ENCODE assay signal across 8 mouse cellular contexts in the genomic region with DNA sequence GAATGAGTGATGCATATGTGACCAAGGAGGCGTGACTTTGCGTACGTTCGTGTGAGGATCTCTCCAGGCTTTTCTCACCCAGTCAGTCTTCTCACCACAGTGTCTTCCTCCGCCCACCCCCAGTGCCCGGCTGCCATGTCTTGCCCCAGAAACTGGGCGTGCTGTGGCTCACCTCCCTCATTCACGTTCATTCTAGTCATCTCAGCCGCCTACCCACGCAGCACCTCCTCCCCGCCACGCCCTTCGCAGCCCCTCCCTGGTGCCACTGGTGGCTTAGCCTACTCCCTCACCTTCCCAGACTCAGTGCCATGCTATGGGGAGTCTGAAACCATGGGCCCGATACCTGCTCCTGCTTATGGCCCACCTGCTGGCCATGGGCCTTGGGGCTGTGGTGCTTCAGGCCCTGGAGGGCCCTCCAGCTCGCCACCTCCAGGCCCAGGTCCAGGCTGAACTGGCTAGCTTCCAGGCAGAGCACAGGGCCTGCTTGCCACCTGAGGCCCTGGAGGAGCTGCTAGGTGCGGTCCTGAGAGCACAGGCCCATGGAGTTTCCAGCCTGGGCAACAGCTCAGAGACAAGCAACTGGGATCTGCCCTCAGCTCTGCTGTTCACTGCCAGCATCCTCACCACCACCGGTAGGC. TPM values are rescaled to one million over a fixed set of nuclear protein-coding genes. Genes with fewer than 3 reads are reported as not detected.
A peak's percentile ranks its signal among the peaks of the same experiment; 100 is the strongest.
DNase-seq lines count a peak whose midpoint lies in the region; ATAC-seq lines count a peak whose summit lies in the region.

A gene (plus strand): TSS at position 205 of the 638 bp plus-strand sequence.

- no peak for DNase-seq in heart, adult 18-20 months
- peak; percentile 62 for DNase-seq in T-cell, adult 2 months (ENCODE audit: low spot score)
- no peak for DNase-seq in left cerebral cortex, adult 9 months (ENCODE audit: low spot score in 2 of 2)
- no peak for DNase-seq in right cerebral cortex, adult 2 months (ENCODE audit: low spot score in 2 of 2)
- no peak for DNase-seq in kidney, postnatal 14 days

- no peak within 1 kb of the TSS for H3K4me2 ChIP-seq in heart, embryonic 13.5 days
- no peak within 1 kb of the TSS; the same call in 1 of the 2 replicates for H3K4me2 ChIP-seq in intestine, embryonic 15.5 days (replicated peaks)

- 59% methylated on average over 17 of the region's 17 CpGs for WGBS in heart, embryonic 13.5 days
- 66% methylated on average over 17 of the region's 17 CpGs for WGBS in intestine, embryonic 15.5 days

- no peak for ATAC-seq in heart, embryonic 13.5 days (ENCODE audit: extremely low read depth, insufficient number of reproducible peaks, low FRiP score, low TSS enrichment)
- peak; percentile 15 for ATAC-seq in intestine, embryonic 15.5 days
- peak; percentile 54 for ATAC-seq in megakaryocyte-erythroid progenitor cell, adult 5-6 weeks (replicated peaks; ENCODE audit: low FRiP score, low TSS enrichment, poor library complexity, severe bottlenecking)

- H3K27ac ChIP-seq in heart, embryonic 13.5 days (replicated peaks): 0 out of 2 replicates have a peak within 1 kb of the TSS, but pooled peaks have one; percentile 28
- H3K27ac ChIP-seq in intestine, embryonic 15.5 days: peak within 1 kb of the TSS; percentile 56

- no peaks in the 10 kb centered on the region for H3K27me3 ChIP-seq in heart, embryonic 13.5 days (replicated peaks)
- no peaks in the 10 kb centered on the region for H3K27me3 ChIP-seq in intestine, embryonic 15.5 days (replicated peaks)

- peaks cover 84% of the 10 kb centered on the region for H3K36me3 ChIP-seq in heart, embryonic 13.5 days
- H3K36me3 ChIP-seq in intestine, embryonic 15.5 days: peaks cover 43% of the 10 kb centered on the region

- H3K4me1 ChIP-seq in heart, embryonic 13.5 days: peaks cover 19% of the 10 kb centered on the region
- H3K4me1 ChIP-seq in intestine, embryonic 15.5 days (replicated peaks): peaks cover 20% of the 10 kb centered on the region

- H3K9ac ChIP-seq in heart, embryonic 13.5 days: peak within 1 kb of the TSS; percentile 24; the same call in 1 of the 2 replicates
- H3K9ac ChIP-seq in intestine, embryonic 15.5 days: 0 out of 2 replicates have a peak within 1 kb of the TSS, but pooled peaks have one; percentile 26

- H3K4me3 ChIP-seq in heart, embryonic 13.5 days: no peak within 1 kb of the TSS
- H3K4me3 ChIP-seq in intestine, embryonic 15.5 days (replicated peaks): no peak within 1 kb of the TSS

- H3K9me3 ChIP-seq in heart, embryonic 13.5 days: no peaks in the 10 kb centered on the region
- H3K9me3 ChIP-seq in intestine, embryonic 15.5 days: no peaks in the 10 kb centered on the region

RNA-seq across cellular contexts. Expression of the gene that starts here (rescaled TPM):
- polyA plus RNA-seq in heart, embryonic 13.5 days (2015; fragmentation: Nextera tagmentation; extraction: Ambion mirVana): 0.29 TPM in 1 of 2 replicates, not detected in the other
- not detected for total RNA-seq in heart, adult 18-20 months (2021)
- polyA plus RNA-seq in intestine, embryonic 15.5 days (2015; fragmentation: Nextera tagmentation; extraction: Ambion mirVana): 0.29 and 0.43 TPM in 2 replicates
- total RNA-seq in megakaryocyte-erythroid progenitor cell, adult 5-6 weeks (2014; fragmentation: Nextera tagmentation): not detected in 2 replicates
- 0.19 TPM in 1 of 2 replicates, not detected in the other for total RNA-seq in megakaryocyte-erythroid progenitor cell, adult 5-6 weeks (2017)

Comparison
In these comparisons a context has a peak if more than half of its experiments do, and no peak if none do; other contexts are left out.
1. Peak in ATAC-seq, H3K27ac ChIP-seq and H3K9ac ChIP-seq in intestine, embryonic 15.5 days; RNA of the gene not detected or under 1 TPM.
2. Peak in ATAC-seq in megakaryocyte-erythroid progenitor cell, adult 5-6 weeks; RNA of the gene not detected or under 1 TPM.